Mouse (Mus musculus): ENCODE measurements at regions not wholly inside any gene's neighbourhood (a gene's known extent, or its start where the extent isn't known, plus 50 kb on each side); places are given as distances from the start of the nearest gene placed in this dataset.

DNA sequence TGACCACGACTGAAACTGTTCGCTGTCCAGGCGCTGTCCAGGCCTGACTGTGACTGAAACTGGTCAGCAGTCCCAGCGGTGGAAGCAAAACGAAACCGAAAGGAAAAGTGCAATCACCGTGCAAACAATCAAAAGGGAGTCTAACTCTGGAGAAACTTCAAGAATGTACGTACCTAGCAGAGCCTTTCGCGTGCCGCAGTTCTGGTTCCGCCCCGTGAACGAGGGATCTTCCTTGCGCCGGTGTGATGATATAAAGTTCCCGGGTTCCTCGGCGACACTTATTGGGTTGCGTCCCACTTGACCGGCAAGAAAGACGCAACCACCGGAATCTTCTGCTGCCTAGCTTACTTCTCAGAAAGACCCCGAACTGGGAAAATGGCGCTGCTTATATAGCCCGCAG lies 96.4 kb downstream of the Rpia start:
- in situ Hi-C loops (cut with MboI; ENCODE audit: low pct_ligation_motif_present, low pct_unique_long_range_greater_than_20kb, low sequenced_read_pairs): loop anchor here (25.0 kb wide), 1 partner anchor 233 kb away; no protein-coding TSS in a partner anchor
- no peak overlapping the region for H3K4me3 ChIP-seq (replicated peaks in 1 of 3; ENCODE audit: low read depth in 2 of 3, low read length in 2 of 3, poor library complexity in 1 of 3)
- H3K4me2 ChIP-seq (ENCODE audit: insufficient read depth, low read depth, poor library complexity, severe bottlenecking): no peak overlapping the region
- no peaks in the 10 kb centered on the region for H3K27me3 ChIP-seq (replicated peaks)
- no peak overlapping the region for H3K9ac ChIP-seq (ENCODE audit: insufficient read depth, low read depth)
- no peak for DNase-seq (ENCODE audit: extremely low read depth)
- H3K36me3 ChIP-seq (replicated peaks in 1 of 2; ENCODE audit: control insufficient read depth in 1 of 2, insufficient read depth in 1 of 2, low read length in 1 of 2): peaks cover 0 to 3% of the 10 kb centered on the region in 2 experiments
- TF ChIP-seq CTCF (conservative IDR thresholded peaks at IDR 0.05 in 1 of 2, IDR thresholded peaks at IDR 0.05 in 1 of 2; ENCODE audit: low read depth in 2 of 2, low read length in 2 of 2) (no peak), PAX5 (IDR thresholded peaks at IDR 0.05; ENCODE audit: low read length) (no peak), RAD21 (IDR thresholded peaks at IDR 0.05; ENCODE audit: low read depth, low read length) (no peak), E2F4 (IDR thresholded peaks at IDR 0.05; ENCODE audit: insufficient replicate concordance, low read depth, low read length) (no peak), CHD1 (IDR thresholded peaks at IDR 0.05; ENCODE audit: low read depth, low read length) (no peak), ETS1 (conservative IDR thresholded peaks at IDR 0.05; ENCODE audit: low read depth, low read length) (no peak), BHLHE40 (IDR thresholded peaks at IDR 0.05; ENCODE audit: low read depth, low read length) (no peak), USF2 (conservative IDR thresholded peaks at IDR 0.05; ENCODE audit: low read depth, low read length) (no peak), NRF1 (IDR thresholded peaks at IDR 0.05; ENCODE audit: low read depth, low read length) (no peak), MEF2A (IDR thresholded peaks at IDR 0.05; ENCODE audit: borderline replicate concordance, low read depth, low read length) (no peak), JUND (conservative IDR thresholded peaks at IDR 0.05; ENCODE audit: low read depth, low read length) (no peak)
- H3K79me2 ChIP-seq (replicated peaks; ENCODE audit: control insufficient read depth, extremely low read depth, insufficient read depth, poor library complexity, severe bottlenecking): no peaks in the 10 kb centered on the region
- dilution Hi-C loops (cut with MboI; ENCODE audit: extremely low pct_ligation_motif_present, extremely low pct_unique_long_range_greater_than_20kb, low sequenced_read_pairs): no loop called here
- H3K4me1 ChIP-seq (ENCODE audit: control insufficient read depth in 1 of 2, insufficient read depth in 2 of 2): no peaks in the 10 kb centered on the region
- H3K9me3 ChIP-seq (replicated peaks; ENCODE audit: low read length): peaks cover 3% of the 10 kb centered on the region
- no peak overlapping the region for H3K27ac ChIP-seq (ENCODE audit: insufficient read depth, low read depth)
